In the genomic region with DNA sequence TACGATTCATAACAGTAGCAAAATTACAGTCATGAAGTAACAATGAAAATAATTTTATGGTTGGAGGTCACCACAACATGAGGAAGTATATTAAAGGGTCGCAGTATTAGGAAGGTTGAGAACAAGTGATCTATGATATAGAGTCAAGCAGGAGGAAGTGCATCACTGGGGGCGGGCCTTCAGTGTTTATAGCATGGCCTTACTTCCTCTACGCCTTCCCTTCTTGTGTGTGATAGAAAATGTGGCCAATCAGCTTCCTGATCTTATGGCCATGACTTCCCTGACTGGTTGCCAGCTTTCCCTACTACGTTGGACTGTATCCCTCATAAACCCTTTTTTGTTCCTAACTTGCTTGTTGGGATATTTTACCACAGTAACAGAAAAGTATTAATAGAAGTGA, we compare ENCODE assay signal across 1 mouse cellular context.
TF ChIP-seq lines count a peak whose summit lies in the region.

No protein-coding gene starts in this region.

TF ChIP-seq in MEL, 35 proteins besides CTCF, POLR2A, EP300 and RAD21:
- TF ChIP-seq GABPA (IDR thresholded peaks at IDR 0.05; ENCODE audit: low read depth, low read length) (no peak), SIN3A (IDR thresholded peaks at IDR 0.05; ENCODE audit: low read length) (no peak), ETS1 (IDR thresholded peaks at IDR 0.05; ENCODE audit: low read depth, low read length) (no peak), MAFK (IDR thresholded peaks at IDR 0.05; ENCODE audit: borderline replicate concordance, low read depth, low read length) (no peak), USF2 (IDR thresholded peaks at IDR 0.05; ENCODE audit: borderline replicate concordance in 1 of 2, insufficient read depth in 1 of 2, low read depth in 1 of 2, low read length in 2 of 2) (no peak), ZC3H11A (IDR thresholded peaks at IDR 0.05; ENCODE audit: low read depth, low read length) (no peak), UBTF (IDR thresholded peaks at IDR 0.05; ENCODE audit: borderline replicate concordance, insufficient read depth, low read depth, low read length) (no peak), ZKSCAN1 (IDR thresholded peaks at IDR 0.05; ENCODE audit: low read depth, low read length) (no peak)
